Mouse (Mus musculus) CH12.LX (cell line): ENCODE data around the gene Slc9b1. TPM values are rescaled to one million over a fixed set of nuclear protein-coding genes. Genes with fewer than 3 reads are reported as not detected.

Source experiments
- DNase-seq: peaks from one replicate; pipeline ENCODE4 v3.0.0-alpha.2; 2013; ENCODE audit errors: extremely low read depth
- H3K27ac ChIP-seq: 2 replicates; pipeline ENCODE4 v1.5.1; 2012; ENCODE audit warnings: low read depth, mild to moderate bottlenecking, control low read depth, moderate library complexity; ENCODE audit not compliant: insufficient read depth
- H3K27me3 ChIP-seq: replicated peaks from 2 replicates; pipeline ENCODE3; 2012; ENCODE audit warnings: inconsistent platforms
- H3K36me3 ChIP-seq, 2 experiments: replicated peaks in 1 of 2; 2 replicates each; pipeline versions ENCODE3 to v1.6.1; 2012; ENCODE audit warnings: inconsistent platforms in 1 of 2, low read length in 1 of 2, mild to moderate bottlenecking in 1 of 2, mixed read lengths in 1 of 2, moderate library complexity in 1 of 2; ENCODE audit not compliant: control insufficient read depth in 1 of 2, insufficient read depth in 1 of 2
- H3K4me1 ChIP-seq, 2 experiments: 2 replicates each; pipeline ENCODE4 v1.6.1; 2012; ENCODE audit warnings: inconsistent platforms in 1 of 2, moderate library complexity in 1 of 2; ENCODE audit not compliant: insufficient read depth in 2 of 2, control insufficient read depth in 1 of 2
- H3K4me2 ChIP-seq: 2 replicates; pipeline ENCODE4 v1.6.1; 2012; ENCODE audit warnings: low read depth, mild to moderate bottlenecking, control low read depth; ENCODE audit not compliant: poor library complexity, insufficient read depth, severe bottlenecking
- H3K4me3 ChIP-seq, 3 experiments: fragments of 150-350 bp in 1 of 3; sonication (generic) in 1 of 3; replicated peaks in 1 of 3; 2 replicates each; pipeline versions ENCODE3 to v1.5.1; 2011 to 2012; ENCODE audit warnings: low read depth in 2 of 3, low read length in 2 of 3, mild to moderate bottlenecking in 2 of 3, moderate library complexity in 2 of 3, control low read depth in 1 of 3, improper control_type of control experiment in 1 of 3, inconsistent platforms in 1 of 3, mixed read lengths in 1 of 3; ENCODE audit not compliant: poor library complexity in 1 of 3
- H3K79me2 ChIP-seq: replicated peaks from 2 replicates; pipeline ENCODE4 v1.6.1; 2012; ENCODE audit warnings: mild to moderate bottlenecking, moderate library complexity; ENCODE audit not compliant: control insufficient read depth, poor library complexity, insufficient read depth, severe bottlenecking; ENCODE audit errors: extremely low read depth
- H3K9ac ChIP-seq: 2 replicates; pipeline ENCODE4 v1.6.1; 2012; ENCODE audit warnings: low read depth, mild to moderate bottlenecking, control low read depth, moderate library complexity; ENCODE audit not compliant: insufficient read depth
- H3K9me3 ChIP-seq: replicated peaks from 2 replicates; pipeline ENCODE3; 2012; ENCODE audit warnings: low read length, inconsistent platforms, mixed read lengths
- BHLHE40 ChIP-seq: IDR thresholded peaks from 2 replicates; pipeline ENCODE4 v1.6.1; 2011; ENCODE audit warnings: mild to moderate bottlenecking, low read depth, low read length, improper control_type of control experiment
- CHD1 ChIP-seq: IDR thresholded peaks from 2 replicates; pipeline ENCODE4 v1.6.1; 2012; ENCODE audit warnings: low read depth, low read length, improper control_type of control experiment, inconsistent platforms
- CHD2 ChIP-seq: IDR thresholded peaks from 2 replicates; pipeline ENCODE4 v1.6.1; 2011; ENCODE audit warnings: low read length, improper control_type of control experiment
- CTCF ChIP-seq, 2 experiments: IDR thresholded peaks in 1 of 2; conservative IDR thresholded peaks in 1 of 2; 2 replicates each; pipeline ENCODE4 v1.5.1; 2011 to 2012; ENCODE audit warnings: low read depth in 2 of 2, low read length in 2 of 2, improper control_type of control experiment in 1 of 2, inconsistent platforms in 1 of 2, mild to moderate bottlenecking in 1 of 2, moderate library complexity in 1 of 2
- E2F4 ChIP-seq: IDR thresholded peaks from 2 replicates; pipeline ENCODE4 v1.6.1; 2011; ENCODE audit warnings: low read depth, low read length, improper control_type of control experiment; ENCODE audit not compliant: insufficient replicate concordance
- EP300 ChIP-seq: IDR thresholded peaks from 2 replicates; pipeline ENCODE4 v1.6.1; 2011; ENCODE audit warnings: low read length, improper control_type of control experiment
- ETS1 ChIP-seq: conservative IDR thresholded peaks from 2 replicates; pipeline ENCODE4 v1.6.1; 2012; ENCODE audit warnings: low read depth, mild to moderate bottlenecking, inconsistent platforms, low read length, improper control_type of control experiment, moderate library complexity
- GABPA ChIP-seq: IDR thresholded peaks from 2 replicates; pipeline ENCODE4 v1.6.1; 2012; ENCODE audit warnings: low read depth, low read length, improper control_type of control experiment, inconsistent platforms; ENCODE audit not compliant: insufficient replicate concordance
- IRF4 ChIP-seq: IDR thresholded peaks from 2 replicates; pipeline ENCODE4 v1.6.1; 2014; ENCODE audit warnings: low read depth, mild to moderate bottlenecking, inconsistent platforms, low read length, improper control_type of control experiment
- JUN ChIP-seq: IDR thresholded peaks from 2 replicates; pipeline ENCODE4 v1.6.1; 2011; ENCODE audit warnings: low read depth, mild to moderate bottlenecking, low read length, improper control_type of control experiment, moderate library complexity; ENCODE audit not compliant: insufficient read depth
- JUND ChIP-seq: conservative IDR thresholded peaks from 2 replicates; pipeline ENCODE4 v1.6.1; 2011; ENCODE audit warnings: low read depth, low read length, improper control_type of control experiment
- KAT2A ChIP-seq: IDR thresholded peaks from 2 replicates; pipeline ENCODE4 v1.6.1; 2012; ENCODE audit warnings: low read length, improper control_type of control experiment, inconsistent platforms; ENCODE audit not compliant: insufficient replicate concordance
- MAFK ChIP-seq: IDR thresholded peaks from 2 replicates; pipeline ENCODE4 v1.6.1; 2011; ENCODE audit warnings: low read length, improper control_type of control experiment; ENCODE audit not compliant: insufficient replicate concordance
- MAX ChIP-seq: IDR thresholded peaks from 2 replicates; pipeline ENCODE4 v1.6.1; 2011; ENCODE audit warnings: low read length, improper control_type of control experiment
- MAZ ChIP-seq: IDR thresholded peaks from 2 replicates; pipeline ENCODE4 v1.6.1; 2012; ENCODE audit warnings: low read depth, mild to moderate bottlenecking, inconsistent platforms, low read length, improper control_type of control experiment, moderate library complexity
- MEF2A ChIP-seq: IDR thresholded peaks from 2 replicates; pipeline ENCODE4 v1.6.1; 2014; ENCODE audit warnings: low read depth, mild to moderate bottlenecking, inconsistent platforms, low read length, improper control_type of control experiment, borderline replicate concordance
- MXI1 ChIP-seq: IDR thresholded peaks from 2 replicates; pipeline ENCODE4 v1.6.1; 2011; ENCODE audit warnings: mild to moderate bottlenecking, low read depth, low read length, improper control_type of control experiment
- MYC ChIP-seq: IDR thresholded peaks from 2 replicates; pipeline ENCODE4 v1.6.1; 2011; ENCODE audit warnings: low read depth, mild to moderate bottlenecking, improper control_type of control experiment, low read length
- NELFE ChIP-seq: IDR thresholded peaks from 2 replicates; pipeline ENCODE4 v1.6.1; 2011; ENCODE audit warnings: low read depth, low read length, improper control_type of control experiment
- NRF1 ChIP-seq: IDR thresholded peaks from 2 replicates; pipeline ENCODE4 v1.6.1; 2014; ENCODE audit warnings: low read depth, mild to moderate bottlenecking, inconsistent platforms, low read length, improper control_type of control experiment, moderate library complexity
- PAX5 ChIP-seq: IDR thresholded peaks from 2 replicates; pipeline ENCODE4 v1.6.1; 2012; ENCODE audit warnings: low read length, inconsistent platforms, mixed read lengths
- POLR2A ChIP-seq: IDR thresholded peaks from 2 replicates; pipeline ENCODE4 v1.6.1; 2011; ENCODE audit warnings: low read depth, mild to moderate bottlenecking, improper control_type of control experiment, low read length
- POLR2AphosphoS2 ChIP-seq: IDR thresholded peaks from 2 replicates; pipeline ENCODE4 v1.6.1; 2011; ENCODE audit warnings: low read depth, low read length, improper control_type of control experiment
- SIN3A ChIP-seq: IDR thresholded peaks from 2 replicates; pipeline ENCODE4 v1.6.1; 2012; ENCODE audit warnings: low read length, improper control_type of control experiment, inconsistent platforms
- TBP ChIP-seq: conservative IDR thresholded peaks from 2 replicates; pipeline ENCODE4 v1.6.1; 2011; ENCODE audit warnings: low read depth, low read length, improper control_type of control experiment
- TCF12 ChIP-seq: IDR thresholded peaks from 2 replicates; pipeline ENCODE4 v1.6.1; 2014; ENCODE audit warnings: low read depth, mild to moderate bottlenecking, inconsistent platforms, low read length, improper control_type of control experiment
- UBTF ChIP-seq: IDR thresholded peaks from 2 replicates; pipeline ENCODE4 v1.6.1; 2012; ENCODE audit warnings: low read depth, mild to moderate bottlenecking, inconsistent platforms, low read length, improper control_type of control experiment, moderate library complexity
- USF1 ChIP-seq: IDR thresholded peaks from 2 replicates; pipeline ENCODE4 v1.6.1; 2014; ENCODE audit warnings: low read depth, mild to moderate bottlenecking, inconsistent platforms, low read length, improper control_type of control experiment
- USF2 ChIP-seq: conservative IDR thresholded peaks from 2 replicates; pipeline ENCODE4 v1.6.1; 2011; ENCODE audit warnings: low read depth, low read length, improper control_type of control experiment
- ZKSCAN1 ChIP-seq: IDR thresholded peaks from 2 replicates; pipeline ENCODE4 v1.6.1; 2012; ENCODE audit warnings: low read depth, inconsistent platforms, low read length, improper control_type of control experiment, borderline replicate concordance
- ZMIZ1 ChIP-seq: IDR thresholded peaks from 2 replicates; pipeline ENCODE4 v1.6.1; 2012; ENCODE audit warnings: low read depth, mild to moderate bottlenecking, inconsistent platforms, low read length, improper control_type of control experiment
- ZNF384 ChIP-seq: IDR thresholded peaks from 2 replicates; pipeline ENCODE4 v1.6.1; 2012; ENCODE audit warnings: low read depth, low read length, improper control_type of control experiment, inconsistent platforms
- dilution Hi-C: fragments of 300-500 bp; cut with MboI; formaldehyde crosslinking; loops from 2 replicates; pipeline ENCODE4 v1.14.3; 2020; ENCODE audit warnings: low sequenced_read_pairs; ENCODE audit not compliant: extremely low pct_unique_long_range_greater_than_20kb, extremely low pct_ligation_motif_present
- in situ Hi-C: fragments of 300-500 bp; cut with MboI; formaldehyde crosslinking; loops from 3 replicates; pipeline ENCODE4 v1.14.3; 2019; ENCODE audit warnings: low sequenced_read_pairs, low pct_ligation_motif_present, low pct_unique_long_range_greater_than_20kb, mixed read lengths
- polyA plus RNA-seq: library from polyadenylated mRNA; unstranded; fragments of >175 nt; gene quantifications from 2 replicates; pipeline ENCODE4 v1.2.1, GENCODE M21; 2012; ENCODE audit warnings: low read depth; ENCODE audit not compliant: insufficient read length
- total RNA-seq, 2 experiments: library from RNA; depleted of rRNA; stranded (reverse); fragments of 300-350 nt in 1 of 2; fragments of >200 nt in 1 of 2; gene quantifications; 2 replicates each; pipeline ENCODE4 v1.2.3; 2012 to 2014

Gene Slc9b1
- total and polyA plus RNA-seq, 3 experiments: 1.9 to 3.1 (median 2.7) TPM

DNA sequence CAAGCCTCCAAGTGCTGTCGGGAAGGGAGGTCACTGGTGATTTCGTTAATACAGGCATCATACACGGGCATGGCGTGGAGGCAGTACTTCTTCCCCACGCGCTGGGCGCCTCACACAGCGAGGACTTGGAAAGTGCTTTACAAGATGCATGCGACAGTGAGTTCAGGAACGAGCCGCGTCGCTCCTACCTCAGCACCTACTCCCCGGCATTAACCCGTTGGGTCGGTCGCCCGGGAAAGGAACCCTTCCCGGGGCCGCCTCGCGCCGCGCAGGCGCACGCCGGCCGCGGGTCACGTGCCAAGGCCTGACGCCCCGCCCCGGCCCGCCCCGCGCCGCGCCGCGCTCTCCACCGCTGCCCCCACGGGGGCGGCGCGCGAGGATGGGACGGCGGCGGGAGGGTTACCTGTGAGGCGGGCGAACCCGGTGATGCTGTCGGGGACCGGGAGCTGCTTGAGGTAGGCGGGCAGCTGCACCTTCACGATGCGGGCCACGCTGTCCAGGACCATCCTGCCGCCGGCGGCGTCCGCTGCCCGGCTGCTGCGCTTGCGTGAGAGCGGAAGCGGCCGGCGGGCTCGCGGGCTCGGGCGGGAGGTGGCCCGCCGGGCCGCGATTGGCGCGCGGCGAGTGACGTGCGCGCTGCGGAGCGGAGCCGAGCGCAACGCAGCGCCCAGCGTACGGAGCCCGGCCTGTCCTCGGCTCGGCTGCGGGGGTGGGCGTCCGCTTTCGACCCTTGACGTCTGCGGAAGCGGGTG lies 75.2 kb downstream of the Slc9b1 start (continued):
- TF ChIP-seq POLR2A (peak; percentile 97), IRF4 (peak; percentile 59), JUN (no peak), MEF2A (peak; percentile 75), MAZ (peak; percentile 64; the same call in 1 of the 2 replicates), NRF1 (peak; percentile 89), ZMIZ1 (peak; percentile 77), CHD2 (no peak; the same call in 1 of the 2 replicates), NELFE (peak; percentile 98), BHLHE40 (peak; percentile 94), MYC (peak; percentile 82; the same call in 1 of the 2 replicates), TBP (peak; percentile 87), USF2 (peak; percentile 54; the same call in 1 of the 2 replicates), CTCF (conservative IDR thresholded peaks at IDR 0.05 in 1 of 2, IDR thresholded peaks at IDR 0.05 in 1 of 2; ENCODE audit: low read depth in 2 of 2, low read length in 2 of 2) (no peak)

DNA sequence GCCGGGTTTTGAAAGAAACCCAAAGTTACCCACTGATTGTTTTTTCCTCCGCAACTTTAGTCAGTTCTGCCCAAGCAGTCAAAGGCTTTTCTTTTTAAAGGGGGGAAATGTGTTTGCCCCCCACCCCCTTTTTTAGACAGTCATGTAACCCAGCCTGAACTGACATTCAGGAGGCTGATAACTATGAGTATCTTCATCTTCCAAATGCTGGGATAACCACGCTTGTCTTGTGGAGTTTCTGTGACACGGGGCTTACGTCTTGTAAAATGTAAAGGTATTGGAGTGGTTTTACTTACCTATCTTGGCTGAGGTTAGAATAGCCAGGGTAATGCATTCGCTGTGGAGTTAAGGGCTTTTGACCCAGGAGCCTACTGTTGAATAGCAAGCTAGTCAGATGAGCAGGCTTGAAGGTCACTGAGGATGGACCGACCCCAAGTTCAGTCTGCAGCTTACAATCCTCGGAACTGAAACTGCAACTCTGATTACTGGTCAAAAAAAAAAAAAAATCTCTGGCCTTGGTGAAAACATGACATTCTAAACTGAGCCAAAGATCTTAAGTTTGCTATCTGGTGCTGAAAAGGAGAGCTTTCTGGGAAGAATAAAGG lies 75.9 kb downstream of the Slc9b1 start, which contains the start of gene Cisd2:
Cisd2 (minus strand) TSS at position 318 of the 605 bp plus-strand sequence.
- Histone ChIP-seq H3K27me3 (no peaks in the 10 kb centered on the region), H3K79me2 (peaks cover 60% of the 10 kb centered on the region), H3K4me1 (peaks cover 3 to 54% of the 10 kb centered on the region in 2 experiments; a peak in 3 of 4 replicates), H3K9ac (peak within 1 kb of the TSS; percentile 72), H3K4me3 (peak within 1 kb of the TSS; percentile 62 to 82 (median 76)), H3K27ac (peak within 1 kb of the TSS; percentile 89), H3K4me2 (peak within 1 kb of the TSS; percentile 99), H3K9me3 (no peaks in the 10 kb centered on the region), H3K36me3 (peaks cover 0 to 11% of the 10 kb centered on the region in 2 experiments)
- DNase-seq: no peak
- dilution Hi-C loops (no loop called here), in situ Hi-C loops (no loop called here)
- peak; percentile 83 for TF ChIP-seq MXI1
- TF ChIP-seq MAX: no peak; the same call in none of the 2 replicates
- no peak for TF ChIP-seq MAFK
- 0 out of 2 replicates have a peak, but pooled peaks have one; percentile 6 for TF ChIP-seq BHLHE40
- TF ChIP-seq PAX5: no peak
- 0 out of 2 replicates have a peak, but pooled peaks have one; percentile 17 for TF ChIP-seq JUND
- no peak for TF ChIP-seq JUN
- no peak for TF ChIP-seq NRF1
- no peak for TF ChIP-seq E2F4
- TF ChIP-seq IRF4: peak; percentile 37; the same call in 1 of the 2 replicates
- TF ChIP-seq GABPA: no peak
- no peak for TF ChIP-seq UBTF
- no peak for TF ChIP-seq ZKSCAN1
- TF ChIP-seq TCF12: no peak
- TF ChIP-seq KAT2A: 0 out of 2 replicates have a peak, but pooled peaks have one; percentile 25
- TF ChIP-seq SIN3A: peak; percentile 96
- no peak for TF ChIP-seq USF1
- TF ChIP-seq MAZ: 0 out of 2 replicates have a peak, but pooled peaks have one; percentile 8
- peak; percentile 92 for TF ChIP-seq ZNF384
- 0 out of 2 replicates have a peak, but pooled peaks have one; percentile 7 for TF ChIP-seq ETS1
- TF ChIP-seq CTCF (conservative IDR thresholded peaks at IDR 0.05 in 1 of 2, IDR thresholded peaks at IDR 0.05 in 1 of 2; ENCODE audit: low read depth in 2 of 2, low read length in 2 of 2): no peak
- TF ChIP-seq MYC: 0 out of 2 replicates have a peak, but pooled peaks have one; percentile 7
- peak; percentile 96 for TF ChIP-seq CHD1
- TF ChIP-seq EP300: 0 out of 2 replicates have a peak, but pooled peaks have one; percentile 5
- no peak for TF ChIP-seq MEF2A
- 0 out of 2 replicates have a peak, but pooled peaks have one; percentile 61 for TF ChIP-seq TBP
- no peak for TF ChIP-seq NELFE
- no peak for TF ChIP-seq POLR2AphosphoS2
- TF ChIP-seq POLR2A: no peak; the same call in 1 of the 2 replicates
